Mouse (Mus musculus): Measurements from ENCODE around the gene Cdh7.

DNA sequence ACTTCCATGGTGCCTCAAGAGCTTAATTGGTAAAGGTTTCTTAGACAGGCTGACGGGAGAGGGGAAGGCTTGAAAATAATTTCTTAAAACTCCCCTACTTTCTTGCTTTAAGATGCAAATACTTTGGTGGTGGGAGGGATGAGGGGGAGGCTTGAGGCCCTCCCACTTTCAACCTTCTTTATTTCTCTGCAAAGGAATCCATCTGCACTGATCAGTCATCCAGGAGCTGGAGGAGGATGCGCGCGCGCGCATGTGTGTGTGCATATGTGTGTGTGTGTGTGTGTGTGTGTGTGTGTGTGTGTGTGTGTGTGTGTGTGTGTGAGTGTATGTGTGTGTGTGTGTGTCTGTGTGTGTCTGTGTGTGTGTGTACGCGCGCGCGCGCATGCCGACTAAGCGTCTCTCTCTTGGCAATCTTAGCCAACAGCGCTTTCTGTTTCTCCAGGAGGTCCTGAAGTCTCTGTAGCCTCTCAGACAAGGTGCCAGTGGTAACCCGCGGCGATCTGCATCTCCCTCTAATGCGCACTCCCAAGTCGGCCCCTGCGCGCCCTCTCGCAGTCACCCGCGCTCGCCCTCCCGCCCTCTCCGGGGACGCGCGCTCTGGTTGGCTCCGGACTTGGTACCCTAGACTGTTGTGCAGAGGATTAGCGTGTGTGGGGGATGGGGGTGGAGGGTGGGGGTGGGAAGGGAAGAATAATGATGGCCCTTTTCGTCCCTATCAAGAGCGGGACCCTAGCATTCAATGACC is at the start of gene Cdh7:
- TF ChIP-seq CTCF (IDR thresholded peaks at IDR 0.05; ENCODE audit: control insufficient read depth, insufficient read depth, low read length) (no peak), POLR2A (IDR thresholded peaks at IDR 0.05; ENCODE audit: borderline replicate concordance, control insufficient read depth, low read depth, low read length) (no peak)

Measured in bone marrow, adult 2 months (tissue).